Mouse (Mus musculus) macrophage (primary cell): Measurements from ENCODE around the gene Ubl3. TPM values are rescaled to one million over a fixed set of nuclear protein-coding genes. Genes with fewer than 3 reads are reported as not detected.

ENCODE experiments used
- H3K27ac ChIP-seq: fragments of 350-480 bp; formaldehyde crosslinking; 2 replicates; pipeline ENCODE4 v1.9.0; 2021
- H3K36me3 ChIP-seq: fragments of 350-480 bp; formaldehyde crosslinking; 2 replicates; pipeline ENCODE4 v1.9.0; 2021; ENCODE audit errors: inconsistent target
- H3K4me3 ChIP-seq: fragments of 350-480 bp; formaldehyde crosslinking; 2 replicates; pipeline ENCODE4 v1.9.0; 2021; ENCODE audit errors: inconsistent target
- H3K79me2 ChIP-seq: fragments of 350-480 bp; formaldehyde crosslinking; 2 replicates; pipeline ENCODE4 v1.9.0; 2021; ENCODE audit errors: inconsistent target
- WGBS: methylation state at CpG from one replicate; pipeline ENCODE4 v1.1.7; 2026; ENCODE audit warnings: inconsistent platforms; ENCODE audit not compliant: missing documents; 5-methylcytosine and 5-hydroxymethylcytosine counted together
- polyA plus RNA-seq: library from polyadenylated mRNA; stranded (reverse); fragments of 250-400 nt; gene quantifications from 3 replicates; pipeline ENCODE4 v1.2.4, GENCODE M21; 2018; ENCODE audit warnings: inconsistent platforms

Ubl3 gene
- polyA plus RNA-seq, 1 experiment from 2014 or later: 142 TPM

GRCm38 (mm10) chr5:148553723-148554122 lies 1.1 kb upstream of the Ubl3 start:
- WGBS: 85% methylated on average over 14 of the region's 14 CpGs
- H3K79me2 ChIP-seq: peaks cover 27% of the 10 kb centered on the region
- no peak overlapping the region for H3K4me3 ChIP-seq

GRCm38 (mm10) chr5:148551764-148552136 lies 839 bp downstream of the Ubl3 start:
- Histone ChIP-seq H3K4me3 (peak overlapping the region; percentile 94), H3K79me2 (peaks cover 47% of the 10 kb centered on the region), H3K36me3 (no peaks in the 10 kb centered on the region), H3K27ac (peak overlapping the region; percentile 88)
- WGBS: under 1% methylated on average over 17 of the region's 17 CpGs

More at GRCm38 (mm10) chr5:148553723-148554122, 1.1 kb upstream of the Ubl3 start:
- Histone ChIP-seq H3K27ac (peak overlapping the region; percentile 53), H3K36me3 (no peaks in the 10 kb centered on the region)

- Histone ChIP-seq H3K4me3 (peak overlapping the region; percentile 94), H3K79me2 (peaks cover 54% of the 10 kb centered on the region), H3K27ac (peak overlapping the region; percentile 88), H3K36me3 (no peaks in the 10 kb centered on the region)
- 2% methylated on average over 28 of the region's 28 CpGs for WGBS
Measured at GRCm38 (mm10) chr5:148550821-148551763, 1.5 kb downstream of the Ubl3 start.

- Histone ChIP-seq H3K4me3 (peak overlapping the region; percentile 94), H3K79me2 (peaks cover 61% of the 10 kb centered on the region), H3K36me3 (no peaks in the 10 kb centered on the region), H3K27ac (peak overlapping the region; percentile 88)
- 0% methylated on average over 6 of the region's 6 CpGs for WGBS
Measured at GRCm38 (mm10) chr5:148550393-148550792, 2.2 kb downstream of the Ubl3 start.

- Histone ChIP-seq H3K4me3 (no peak overlapping the region), H3K36me3 (no peaks in the 10 kb centered on the region), H3K79me2 (peaks cover 72% of the 10 kb centered on the region), H3K27ac (no peak overlapping the region)
- WGBS: 89% methylated on average over 4 of the region's 4 CpGs
Measured at GRCm38 (mm10) chr5:148549307-148549706, 3.3 kb downstream of the Ubl3 start.

- 94% methylated on average over 8 of the region's 9 CpGs for WGBS
- Histone ChIP-seq H3K27ac (no peak overlapping the region), H3K79me2 (peaks cover 79% of the 10 kb centered on the region), H3K36me3 (no peaks in the 10 kb centered on the region), H3K4me3 (no peak overlapping the region)
Measured at GRCm38 (mm10) chr5:148548568-148548967, 4.0 kb downstream of the Ubl3 start.

GRCm38 (mm10) chr5:148547870-148548456 lies 4.6 kb downstream of the Ubl3 start:
- Histone ChIP-seq H3K79me2 (peaks cover 85% of the 10 kb centered on the region), H3K4me3 (no peak overlapping the region), H3K36me3 (no peaks in the 10 kb centered on the region), H3K27ac (peak overlapping the region; percentile 14; the same call in 1 of the 2 replicates)
- 42% methylated on average over 10 of the region's 10 CpGs for WGBS

- Histone ChIP-seq H3K79me2 (peaks cover 95% of the 10 kb centered on the region), H3K4me3 (no peak overlapping the region), H3K27ac (no peak overlapping the region), H3K36me3 (no peaks in the 10 kb centered on the region)
- 68% methylated on average over 2 of the region's 2 CpGs for WGBS
Measured at GRCm38 (mm10) chr5:148546970-148547369, 5.6 kb downstream of the Ubl3 start.

GRCm38 (mm10) chr5:148544733-148545132 lies 7.9 kb downstream of the Ubl3 start:
- no peak overlapping the region for H3K27ac ChIP-seq
- 84% methylated on average over 2 of the region's 2 CpGs for WGBS
- H3K79me2 ChIP-seq: peaks cover 100% of the 10 kb centered on the region
- no peak overlapping the region for H3K4me3 ChIP-seq
- no peaks in the 10 kb centered on the region for H3K36me3 ChIP-seq

GRCm38 (mm10) chr5:148542196-148542595 lies 10.4 kb downstream of the Ubl3 start:
- Histone ChIP-seq H3K36me3 (no peaks in the 10 kb centered on the region), H3K79me2 (peaks cover 100% of the 10 kb centered on the region), H3K4me3 (no peak overlapping the region), H3K27ac (no peak overlapping the region)
- WGBS: 54% methylated on average over 2 of the region's 2 CpGs

- Histone ChIP-seq H3K36me3 (no peaks in the 10 kb centered on the region), H3K4me3 (no peak overlapping the region), H3K79me2 (peaks cover 100% of the 10 kb centered on the region), H3K27ac (peak overlapping the region; percentile 47)
- 42% methylated on average over 4 of the region's 4 CpGs for WGBS
Measured at GRCm38 (mm10) chr5:148535669-148536430, 16.7 kb downstream of the Ubl3 start.

GRCm38 (mm10) chr5:148534644-148535043 lies 17.9 kb downstream of the Ubl3 start:
- Histone ChIP-seq H3K79me2 (peaks cover 100% of the 10 kb centered on the region), H3K27ac (no peak overlapping the region), H3K4me3 (no peak overlapping the region), H3K36me3 (no peaks in the 10 kb centered on the region)
- WGBS: 81% methylated on average over 3 of the region's 3 CpGs

- Histone ChIP-seq H3K4me3 (no peak overlapping the region), H3K79me2 (peaks cover 100% of the 10 kb centered on the region), H3K27ac (no peak overlapping the region), H3K36me3 (no peaks in the 10 kb centered on the region)
- WGBS: 100% methylated on average over 2 of the region's 2 CpGs
Measured at GRCm38 (mm10) chr5:148533924-148534323, 18.7 kb downstream of the Ubl3 start.

GRCm38 (mm10) chr5:148532201-148532600 lies 20.4 kb downstream of the Ubl3 start:
- H3K36me3 ChIP-seq: no peaks in the 10 kb centered on the region
- H3K79me2 ChIP-seq: peaks cover 100% of the 10 kb centered on the region
- 91% methylated on average over 5 of the region's 5 CpGs for WGBS
- no peak overlapping the region for H3K4me3 ChIP-seq
- no peak overlapping the region for H3K27ac ChIP-seq
